Mouse (Mus musculus): ENCODE data around the gene Vmn1r20. TPM values are rescaled to one million over a fixed set of nuclear protein-coding genes. Genes with fewer than 3 reads are reported as not detected.
"Not testable (repeated sequence)": the region's sequence is repeated elsewhere in the genome, so short reads cannot be mapped to it uniquely, and the experiment has no call there.

Vmn1r20 gene
- not detected for total RNA-seq (2021)
- long read RNA-seq = 0 reads

- DNase-seq (ENCODE audit: low spot score in 2 of 2) = no peak
Observed at GRCm38 (mm10) chr6:57428630-57429029, at the start of gene Vmn1r20. Gene Vmn1r20 (plus strand): TSS chr6:57428930.

DNA sequence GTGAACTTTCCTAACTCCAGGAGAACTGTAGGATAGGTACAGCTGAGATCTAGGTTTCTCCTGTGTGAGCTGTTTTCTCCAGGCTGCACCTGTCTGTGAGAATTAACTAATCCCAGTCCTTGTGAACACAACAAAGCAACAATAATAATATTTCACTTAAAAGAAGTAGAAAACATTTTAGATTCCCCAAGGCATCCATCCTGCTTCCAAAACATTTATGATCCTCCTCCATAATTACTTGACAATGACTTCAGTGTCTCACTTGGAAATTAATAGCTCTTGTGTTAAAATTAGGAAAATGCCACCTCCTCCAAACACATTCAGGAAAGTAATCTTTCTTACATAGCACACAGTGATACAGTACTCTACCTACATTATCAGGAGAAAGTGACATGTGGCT lies 33.0 kb upstream of the Vmn1r20 start, which contains the start of gene Vmn1r18:
Gene Vmn1r18 (minus strand): TSS at position 101 of the 400 bp plus-strand sequence.
- DNase-seq (ENCODE audit: low spot score in 2 of 2) = no peak

DNA sequence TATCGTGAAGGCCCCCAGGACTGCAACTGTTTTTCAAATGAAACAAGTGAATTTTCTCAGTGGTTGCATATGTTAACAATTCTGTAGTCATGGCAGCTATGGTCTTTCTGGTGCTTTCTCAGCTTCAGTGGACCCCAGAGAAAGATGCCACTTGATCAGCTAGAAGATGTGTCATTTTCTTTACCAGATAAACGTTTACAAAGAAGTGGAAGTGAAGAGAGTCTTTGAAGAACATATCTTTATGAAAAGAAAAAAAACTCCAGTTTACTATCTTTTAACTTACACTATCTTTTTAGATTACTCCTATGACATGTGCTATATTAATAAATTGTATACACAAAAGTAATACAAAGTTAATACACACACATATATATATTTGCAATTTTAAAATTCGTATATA lies 25.2 kb upstream of the Vmn1r20 start, which contains the start of gene Vmn1r19:
Gene Vmn1r19 (plus strand): TSS at position 301 of the 400 bp plus-strand sequence.
- DNase-seq (ENCODE audit: low spot score in 2 of 2) = not testable (repeated sequence)

DNA sequence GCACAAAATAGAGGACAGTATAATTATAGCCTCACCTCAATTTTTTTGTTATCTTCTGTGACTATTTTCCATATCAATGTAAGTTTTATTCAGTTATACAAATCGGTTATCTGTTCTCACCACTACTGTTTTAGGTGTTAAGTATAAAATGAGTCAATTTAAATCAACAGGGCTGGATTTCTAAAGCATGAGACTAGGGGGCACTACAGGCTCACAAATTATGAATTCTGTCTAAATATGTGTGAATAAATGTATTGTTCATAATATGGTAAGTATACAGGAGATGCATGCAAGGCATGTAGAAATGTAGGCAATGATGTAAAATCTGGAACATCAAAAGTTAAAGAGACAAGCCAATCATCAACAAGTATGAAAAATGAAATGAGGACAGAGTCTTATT lies 2.5 kb downstream of the Vmn1r20 start:
- DNase-seq (ENCODE audit: low spot score in 2 of 2) = peak in 1 of 2 experiments; percentile 24

- DNase-seq (ENCODE audit: low spot score in 2 of 2) = not testable (repeated sequence)
Observed at GRCm38 (mm10) chr6:57468161-57468560, 39.4 kb downstream of the Vmn1r20 start.

Other genes starting within 250 kb of the Vmn1r20 start
- gene Vmn1r13, start 225.6 kb upstream of the Vmn1r20 start, total RNA-seq (2021) = not detected
- gene Vmn1r14, start 197.2 kb upstream of the Vmn1r20 start, total RNA-seq (2021) = not detected
- not detected for gene Vmn1r15, start 171.0 kb upstream of the Vmn1r20 start, total RNA-seq (2021)
- not detected for gene Vmn1r16, start 99.4 kb upstream of the Vmn1r20 start, total RNA-seq (2021)
- not detected for gene Vmn1r17, start 65.2 kb upstream of the Vmn1r20 start, total RNA-seq (2021)
- under 1 TPM in 1 of 2 experiments, not detected in 1; 0.03 TPM for gene Vmn1r18, start 33.1 kb upstream of the Vmn1r20 start, total RNA-seq (2021)
- not detected for gene Vmn1r19, start 25.1 kb upstream of the Vmn1r20 start, total RNA-seq (2021)
- 10 to 100 TPM; 73.7 to 85.4 TPM for gene Ppm1k, start 106.5 kb downstream of the Vmn1r20 start, total RNA-seq (2021)
- gene Herc6, start 152.1 kb downstream of the Vmn1r20 start, total RNA-seq (2021) = 1 to 10 TPM; 7.6 TPM

Data from layer of hippocampus, adult 18-20 months (tissue).